Mouse (Mus musculus): ENCODE measurements around the gene A630010A05Rik.
"Not testable (repeated sequence)": the region's sequence is repeated elsewhere in the genome, so short reads cannot be mapped to it uniquely, and the experiment has no call there.

A630010A05Rik gene

DNA sequence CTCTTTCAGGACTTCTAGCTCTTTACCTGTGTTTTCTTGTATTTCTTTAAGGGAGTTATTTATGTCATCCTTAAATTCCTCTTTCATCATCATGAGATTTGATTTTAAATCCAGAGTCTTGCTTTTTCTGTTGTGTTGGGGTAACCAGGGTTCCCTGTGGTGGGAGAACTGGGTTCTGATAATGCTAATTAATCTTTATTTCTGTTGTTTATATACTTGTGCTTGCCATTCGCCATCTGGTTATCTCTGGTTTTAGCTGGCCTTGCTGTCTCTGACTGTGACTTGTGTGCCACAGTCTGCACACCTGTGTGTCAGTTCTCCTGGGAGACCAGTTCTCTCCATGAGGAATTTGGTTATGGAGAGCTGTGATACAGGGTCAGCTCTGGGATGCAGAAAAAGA lies at the start of gene A630010A05Rik:
A630010A05Rik (plus strand) TSS at position 301 of the 400 bp plus-strand sequence.
- no peak for DNase-seq

DNA sequence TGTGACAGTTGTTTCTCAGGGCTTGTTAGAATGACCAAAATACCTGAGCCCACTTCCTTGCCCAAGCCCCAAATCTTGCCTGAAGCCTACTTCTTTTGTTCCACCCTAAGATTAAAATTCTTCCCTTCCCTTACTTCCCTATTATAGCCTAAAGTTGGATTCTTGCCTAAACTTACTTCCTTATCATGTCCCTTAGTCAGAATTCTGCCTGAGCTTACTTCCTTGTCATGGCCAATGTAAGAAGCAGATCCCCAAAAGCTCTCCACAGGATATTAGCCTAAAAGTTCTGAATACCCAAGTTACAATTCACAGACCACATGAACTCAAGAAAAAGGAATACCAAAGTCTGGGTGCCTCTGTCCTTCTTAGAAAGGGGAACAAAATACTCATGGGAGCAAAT lies 26.4 kb upstream of the A630010A05Rik start:
- DNase-seq, result no peak

GRCm38 (mm10) chr16:14557191-14557590 lies 4.9 kb upstream of the A630010A05Rik start:
- DNase-seq, result not testable (repeated sequence)

Data from cerebellum, adult 18-20 months (tissue).